ENCODE assay signal across 11 mouse cellular contexts in genomic region chr17:28418954-28419353, GRCm38 (mm10). TPM values are rescaled to one million over a fixed set of nuclear protein-coding genes. Genes with fewer than 3 reads are reported as not detected.
DNase-seq lines count a peak whose midpoint lies in the region; ATAC-seq lines count a peak whose summit lies in the region.
"Had no signal": no experiment of that assay in that cellular context is flagged by ENCODE, and none has a peak within 500 bp of the region (broad histone marks: within the 10 kb centered on the region; RNA-seq: fewer than 3 reads in every experiment).

No protein-coding gene starts in this region.

- no peak overlapping the region for H3K27ac ChIP-seq in limb, embryonic 11.5 days (replicated peaks; ENCODE audit: low read depth, low read length)
- no peak overlapping the region for H3K27ac ChIP-seq in limb, embryonic 10.5 days

- H3K4me3 ChIP-seq in limb, embryonic 11.5 days (ENCODE audit: low read depth, low read length): no peak overlapping the region
- H3K4me3 ChIP-seq in limb, embryonic 10.5 days: no peak overlapping the region
- H3K4me3 ChIP-seq: embryonic facial prominence, embryonic 15.5 days had no signal

- no peaks in the 10 kb centered on the region for H3K9me3 ChIP-seq in limb, embryonic 11.5 days (ENCODE audit: control insufficient read depth, low read length)
- no peaks in the 10 kb centered on the region for H3K9me3 ChIP-seq in limb, embryonic 10.5 days (replicated peaks)
- H3K9me3 ChIP-seq: embryonic facial prominence, embryonic 15.5 days had no signal

- peaks cover 10% of the 10 kb centered on the region for H3K4me1 ChIP-seq in limb, embryonic 11.5 days (ENCODE audit: control insufficient read depth, insufficient read depth, low read length)
- peaks cover 10% of the 10 kb centered on the region; the same call in 1 of the 2 replicates for H3K4me1 ChIP-seq in limb, embryonic 10.5 days

- DNase-seq in embryo, embryonic 10 days (ENCODE audit: low spot score): peak; percentile 21
- no peak for DNase-seq in embryo, embryonic 9.5 days (ENCODE audit: extremely low spot score)
- peak; percentile 34 for DNase-seq in limb, embryonic 11.5 days (ENCODE audit: low spot score)
- DNase-seq in limb, embryonic 10.5 days (ENCODE audit: low spot score): no peak
- DNase-seq in NIH3T3 (ENCODE audit: low read depth): peak; percentile 75
- DNase-seq in mesoderm, embryonic 11.5 days (ENCODE audit: low read depth, low spot score): peak; percentile 21
- DNase-seq in urinary bladder, postnatal 25 days (ENCODE audit: low spot score): no peak
- no peak for DNase-seq in layer of hippocampus, adult 9-10 months (ENCODE audit: low spot score)
- DNase-seq: gastrocnemius, postnatal 36 days; left cerebral cortex, postnatal 4 days had no signal

- no peaks in the 10 kb centered on the region for H3K27me3 ChIP-seq in limb, embryonic 11.5 days (ENCODE audit: control insufficient read depth, insufficient read depth, low read length)
- no peaks in the 10 kb centered on the region for H3K27me3 ChIP-seq in limb, embryonic 10.5 days (ENCODE audit: low read depth, poor library complexity, severe bottlenecking)
- H3K27me3 ChIP-seq: embryonic facial prominence, embryonic 15.5 days had no signal

- 89% methylated on average over 1 of the region's 1 CpGs for WGBS in limb, embryonic 11.5 days
- WGBS in limb, embryonic 10.5 days: 86% methylated on average over 1 of the region's 1 CpGs

- H3K4me2 ChIP-seq in limb, embryonic 11.5 days (ENCODE audit: low read depth, severe bottlenecking): no peak overlapping the region
- H3K4me2 ChIP-seq: embryonic facial prominence, embryonic 15.5 days had no signal

- ATAC-seq in limb, embryonic 11.5 days (ENCODE audit: insufficient number of reproducible peaks, low FRiP score, low TSS enrichment, low read depth): no peak

- no peak overlapping the region for H3K9ac ChIP-seq in limb, embryonic 11.5 days (ENCODE audit: low read length)
- H3K9ac ChIP-seq: embryonic facial prominence, embryonic 15.5 days had no signal

- peaks cover 3% of the 10 kb centered on the region; the same call in 1 of the 2 replicates for H3K36me3 ChIP-seq in limb, embryonic 11.5 days (ENCODE audit: control insufficient read depth, insufficient read depth, low read length)
- peaks cover 30% of the 10 kb centered on the region for H3K36me3 ChIP-seq in limb, embryonic 10.5 days
- H3K36me3 ChIP-seq: embryonic facial prominence, embryonic 15.5 days had no signal

RNA-seq across cellular contexts. Expression of gene Tulp1, which starts 53.9 kb away (rescaled TPM):
- 3.4 and 4.4 TPM in 2 replicates for polyA plus RNA-seq in limb, embryonic 11.5 days (2014; fragmentation: Nextera tagmentation; extraction: Ambion mirVana)
- 3.4 and 4.1 TPM in 2 replicates for polyA plus RNA-seq in limb, embryonic 10.5 days (2016; fragmentation: Nextera tagmentation; extraction: Ambion mirVana)

Comparison
In these comparisons a context has a peak if more than half of its experiments do, and no peak if none do; other contexts are left out.
1. DNase-seq: peak in embryo, embryonic 10 days (single experiment), limb, embryonic 11.5 days (single experiment), NIH3T3 (single experiment) and mesoderm, embryonic 11.5 days (single experiment); none in embryo, embryonic 9.5 days (single experiment), limb, embryonic 10.5 days (single experiment), urinary bladder, postnatal 25 days (single experiment) and layer of hippocampus, adult 9-10 months (single experiment).